Mouse (Mus musculus): ENCODE data around the gene Fau.

DNA sequence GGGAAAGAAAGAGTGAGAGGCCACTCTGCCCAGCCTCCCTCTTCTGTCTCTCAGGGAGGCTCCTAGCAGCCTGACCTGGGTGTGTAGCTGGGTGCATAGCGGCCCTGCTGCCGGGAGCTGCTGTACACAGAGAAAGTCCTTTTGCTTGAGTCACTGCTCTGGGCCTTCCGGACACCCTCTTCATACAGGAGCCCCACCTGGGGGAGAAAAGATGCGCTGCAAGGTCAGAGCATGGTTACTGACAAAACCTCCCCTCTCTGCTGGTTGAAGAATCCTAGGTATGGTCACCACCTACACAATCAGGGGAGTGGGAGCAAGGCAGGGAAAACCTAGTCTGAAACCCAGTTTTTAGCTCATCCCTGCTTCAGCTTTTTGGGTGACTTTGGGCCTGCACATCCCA, 11.3 kb downstream of the Fau start:
- no peak for TF ChIP-seq POLR2A (IDR thresholded peaks at IDR 0.05; ENCODE audit: control insufficient read depth, extremely low read depth, insufficient read depth, low read length, poor library complexity)
- TF ChIP-seq CTCF (IDR thresholded peaks at IDR 0.05; ENCODE audit: borderline replicate concordance, control insufficient read depth, extremely low read depth, insufficient read depth, low read length, poor library complexity): no peak

All from thymus, adult 2 months (tissue).